12 mouse cellular contexts compared by ENCODE assay signal in genomic region chr4:142350986-142351385, GRCm38 (mm10).
"Had no signal": no experiment of that assay in that cellular context is flagged by ENCODE, and none has a peak within 500 bp of the region (broad histone marks: within the 10 kb centered on the region; RNA-seq: fewer than 3 reads in every experiment).

No protein-coding gene starts in this region.

- DNase-seq: left cerebral cortex, postnatal 4 days; liver; liver, embryonic 13.5 days; liver, postnatal 0 days; lung, adult 18-20 months; lung, adult 2 months; lung, embryonic 14.5 days; lung, postnatal 10 days; lung, postnatal 14 days; lung, postnatal 36 days; lung, postnatal 4 days; midbrain, embryonic 14.5 days had no signal
